Mouse (Mus musculus) ovary, postnatal 10 days (tissue): ENCODE data around the gene Slc5a5.
"Not testable (repeated sequence)": the region's sequence is repeated elsewhere in the genome, so short reads cannot be mapped to it uniquely, and the experiment has no call there.

ENCODE experiments used
- DNase-seq: peaks from one replicate; pipeline ENCODE4 v3.0.0; 2022; ENCODE audit warnings: low spot score

Slc5a5 gene

GRCm38 (mm10) chr8:70902211-70902610, 9.7 kb upstream of the Slc5a5 start:
- DNase-seq = no peak

- DNase-seq = no peak
Measured at GRCm38 (mm10) chr8:70900872-70901387, 8.4 kb upstream of the Slc5a5 start.

- no peak for DNase-seq
Measured at GRCm38 (mm10) chr8:70899226-70899625, 6.7 kb upstream of the Slc5a5 start.

- no peak for DNase-seq
Measured at GRCm38 (mm10) chr8:70898661-70899198, 6.2 kb upstream of the Slc5a5 start.

GRCm38 (mm10) chr8:70897681-70898413, 5.3 kb upstream of the Slc5a5 start:
- DNase-seq = peak; percentile 81

GRCm38 (mm10) chr8:70897021-70897680, 4.6 kb upstream of the Slc5a5 start, which contains the start of gene Rpl18a:
TSS of gene Rpl18a (minus strand) at chr8:70897412.
- peak; percentile 84 for DNase-seq

GRCm38 (mm10) chr8:70896316-70897020, 3.9 kb upstream of the Slc5a5 start:
- DNase-seq = no peak

GRCm38 (mm10) chr8:70895571-70896259, 3.2 kb upstream of the Slc5a5 start:
- not testable (repeated sequence) for DNase-seq

- DNase-seq = no peak
Measured at GRCm38 (mm10) chr8:70894771-70895545, 2.4 kb upstream of the Slc5a5 start.

- DNase-seq = no peak
Measured at GRCm38 (mm10) chr8:70894385-70894720, 1.8 kb upstream of the Slc5a5 start.

- DNase-seq = no peak
Measured at GRCm38 (mm10) chr8:70893656-70894384, 1.3 kb upstream of the Slc5a5 start.

- DNase-seq = no peak
Measured at GRCm38 (mm10) chr8:70892896-70893655, 519 bp upstream of the Slc5a5 start.

GRCm38 (mm10) chr8:70891356-70891755, 1.2 kb downstream of the Slc5a5 start:
- no peak for DNase-seq

GRCm38 (mm10) chr8:70890656-70891055, 1.9 kb downstream of the Slc5a5 start:
- no peak for DNase-seq

GRCm38 (mm10) chr8:70887669-70888068, 4.9 kb downstream of the Slc5a5 start:
- no peak for DNase-seq

- DNase-seq = no peak
Measured at GRCm38 (mm10) chr8:70885612-70886011, 6.9 kb downstream of the Slc5a5 start.

- no peak for DNase-seq
Measured at GRCm38 (mm10) chr8:70884683-70885082, 7.9 kb downstream of the Slc5a5 start.

GRCm38 (mm10) chr8:70884186-70884585, 8.4 kb downstream of the Slc5a5 start:
- DNase-seq = no peak

- no peak for DNase-seq
Measured at GRCm38 (mm10) chr8:70880546-70880945, 12.0 kb downstream of the Slc5a5 start.

- DNase-seq = no peak
Measured at GRCm38 (mm10) chr8:70880126-70880525, 12.4 kb downstream of the Slc5a5 start.
